Mouse (Mus musculus): ENCODE data around the gene Ipmk.
A peak's percentile ranks its signal among the peaks of the same experiment; 100 is the strongest.

DNA sequence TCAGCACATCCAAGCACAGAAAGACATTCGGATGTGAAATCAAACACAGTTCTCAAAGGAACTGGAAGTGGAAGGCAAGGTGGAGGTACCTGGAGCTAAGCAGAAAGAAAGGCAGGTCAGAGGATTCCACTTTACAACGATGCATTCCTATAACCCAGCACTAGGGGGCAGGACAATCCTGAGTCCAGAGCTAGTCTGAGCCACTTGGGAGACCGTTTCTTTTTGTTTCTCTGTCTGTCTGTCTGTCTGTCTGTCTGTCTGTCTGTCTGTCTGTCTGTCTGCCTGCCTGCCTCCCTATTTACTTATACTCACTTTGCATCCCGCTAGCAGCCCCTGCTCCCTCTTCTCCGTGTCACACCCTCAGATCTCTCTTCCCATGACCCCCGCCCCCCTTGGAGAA, 41.4 kb upstream of the Ipmk start:
- TF ChIP-seq CTCF (IDR thresholded peaks at IDR 0.05; ENCODE audit: borderline replicate concordance, insufficient read depth, low read depth, low read length) (peak; percentile 69), POLR2A (IDR thresholded peaks at IDR 0.05; ENCODE audit: borderline replicate concordance, insufficient read depth, low read length) (no peak)

Measured in cerebellum, adult 2 months (tissue).